Mouse (Mus musculus) monocyte, adult 59 days (primary cell): ENCODE measurements around the gene Gm49339. TPM values are rescaled to one million over a fixed set of nuclear protein-coding genes. Genes with fewer than 3 reads are reported as not detected.

Source experiments
- total RNA-seq, 2 experiments: library from RNA; stranded (reverse); gene quantifications; one replicate each; pipeline ENCODE4 v1.2.4; 2023

Gm49339 gene
- total RNA-seq = 100 to 1,000 TPM; 144 to 171 TPM

GRCm38 (mm10) chr10:51480397-51480796, at the start of gene Gm49339, which contains the start of gene Lilr4b:
Gm49339 (plus strand) TSS chr10:51480612.
Lilr4b (plus strand) TSS chr10:51480632.

GRCm38 (mm10) chr10:51490691-51491090, 10.3 kb downstream of the Gm49339 start, which contains the start of gene Lilrb4a:
Lilrb4a (plus strand) TSS chr10:51490956.

Other genes with a start within 250 kb of the Gm49339 start
- 100 to 1,000 TPM; 511 to 579 TPM for gene Lilr4b, start within 50 bp of the Gm49339 start, total RNA-seq
- gene Lilrb4a, start 10.3 kb downstream of the Gm49339 start, total RNA-seq = 100 to 1,000 TPM; 634 to 849 TPM
- gene Fam162b, start 109.9 kb downstream of the Gm49339 start, total RNA-seq = not detected
- not detected for gene Gprc6a, start 150.8 kb downstream of the Gm49339 start, total RNA-seq
- gene Rfx6, start 197.1 kb downstream of the Gm49339 start, total RNA-seq = not detected